8 mouse cellular contexts compared by ENCODE assay signal in genomic region chr9:59584871-59585308, GRCm38 (mm10). TPM values are rescaled to one million over a fixed set of nuclear protein-coding genes. Genes with fewer than 3 reads are reported as not detected.
DNase-seq lines count a peak whose midpoint lies in the region; ATAC-seq and TF ChIP-seq lines count a peak whose summit lies in the region.

No protein-coding gene starts in this region.

- no peak overlapping the region for H3ac ChIP-seq in myocyte (ENCODE audit: control insufficient read depth, insufficient read length)

- H3K9ac ChIP-seq in embryonic facial prominence, embryonic 14.5 days (ENCODE audit: low read depth, low read length), result peak overlapping the region; percentile 48; the same call in 1 of the 2 replicates
- peak overlapping the region; percentile 31; the same call in 1 of the 2 replicates for H3K9ac ChIP-seq in kidney, embryonic 14.5 days (ENCODE audit: low read depth, low read length)
- H3K9ac ChIP-seq in liver, embryonic 11.5 days (ENCODE audit: low read depth, low read length), result no peak overlapping the region

- peak overlapping the region; percentile 52 for H3K4me2 ChIP-seq in embryonic facial prominence, embryonic 14.5 days (ENCODE audit: low read depth, low read length)
- peak overlapping the region; percentile 48 for H3K4me2 ChIP-seq in kidney, embryonic 14.5 days (replicated peaks; ENCODE audit: low read depth, low read length)
- peak overlapping the region; percentile 48 for H3K4me2 ChIP-seq in liver, embryonic 11.5 days
- H3K4me2 ChIP-seq in myocyte (ENCODE audit: low read depth), result peak overlapping the region; percentile 68

- no peaks in the 10 kb centered on the region for H3K36me3 ChIP-seq in embryonic facial prominence, embryonic 14.5 days (ENCODE audit: control insufficient read depth, insufficient read depth, low read length)
- no peaks in the 10 kb centered on the region for H3K36me3 ChIP-seq in heart, embryonic 10.5 days
- H3K36me3 ChIP-seq in kidney, embryonic 14.5 days (ENCODE audit: control insufficient read depth, insufficient read depth, low read length), result no peaks in the 10 kb centered on the region
- H3K36me3 ChIP-seq in liver, embryonic 11.5 days (ENCODE audit: control insufficient read depth, insufficient read depth, low read length), result no peaks in the 10 kb centered on the region
- no peaks in the 10 kb centered on the region for H3K36me3 ChIP-seq in myocyte (ENCODE audit: control insufficient read depth, insufficient read depth)

- ATAC-seq in embryonic facial prominence, embryonic 14.5 days (ENCODE audit: low read depth), result peak; percentile 83
- ATAC-seq in kidney, embryonic 14.5 days (ENCODE audit: low FRiP score, low TSS enrichment), result peak; percentile 76
- no peak for ATAC-seq in liver, embryonic 11.5 days (replicated peaks; ENCODE audit: low FRiP score)

- no peak overlapping the region for H3K4me3 ChIP-seq in bone marrow, adult 2 months (replicated peaks; ENCODE audit: control insufficient read depth, low read depth, low read length)
- H3K4me3 ChIP-seq in embryonic facial prominence, embryonic 14.5 days (ENCODE audit: low read depth, low read length), result peak overlapping the region; percentile 25
- peak overlapping the region; percentile 42 for H3K4me3 ChIP-seq in heart, embryonic 10.5 days
- H3K4me3 ChIP-seq in kidney, embryonic 14.5 days (ENCODE audit: low read length), result peak overlapping the region; percentile 28
- H3K4me3 ChIP-seq in liver, embryonic 11.5 days (ENCODE audit: low read depth, low read length), result peak overlapping the region; percentile 8; the same call in 1 of the 2 replicates
- H3K4me3 ChIP-seq in myocyte, result no peak overlapping the region

- H3K79me2 ChIP-seq in myocyte (ENCODE audit: control insufficient read depth, insufficient read depth), result no peaks in the 10 kb centered on the region

- no peaks in the 10 kb centered on the region for H3K9me3 ChIP-seq in embryonic facial prominence, embryonic 14.5 days (ENCODE audit: control insufficient read depth, low read length)
- no peaks in the 10 kb centered on the region for H3K9me3 ChIP-seq in heart, embryonic 10.5 days
- H3K9me3 ChIP-seq in kidney, embryonic 14.5 days (ENCODE audit: control insufficient read depth, low read length), result no peaks in the 10 kb centered on the region
- no peaks in the 10 kb centered on the region for H3K9me3 ChIP-seq in liver, embryonic 11.5 days (ENCODE audit: control insufficient read depth, low read length)

- peak; percentile 66 for TF ChIP-seq CTCF in bone marrow, adult 2 months (IDR thresholded peaks at IDR 0.05; ENCODE audit: control insufficient read depth, insufficient read depth, low read length)

- H3K27me3 ChIP-seq in embryonic facial prominence, embryonic 14.5 days (replicated peaks; ENCODE audit: control insufficient read depth, insufficient read depth, low read length), result no peaks in the 10 kb centered on the region
- peaks cover 49% of the 10 kb centered on the region for H3K27me3 ChIP-seq in heart, embryonic 10.5 days (ENCODE audit: insufficient read depth, poor library complexity, severe bottlenecking)
- peaks cover 8% of the 10 kb centered on the region for H3K27me3 ChIP-seq in kidney, embryonic 14.5 days (ENCODE audit: control insufficient read depth, insufficient read depth, low read length)
- H3K27me3 ChIP-seq in liver, embryonic 11.5 days (replicated peaks; ENCODE audit: control insufficient read depth, insufficient read depth, low read length), result peaks cover 34% of the 10 kb centered on the region
- peaks cover 6% of the 10 kb centered on the region for H3K27me3 ChIP-seq in myocyte (ENCODE audit: control insufficient read depth, insufficient read depth, insufficient read length)

- WGBS in bone marrow, adult 2 months, result 6% methylated on average over 13 of the region's 13 CpGs
- 3% methylated on average over 13 of the region's 13 CpGs for WGBS in embryonic facial prominence, embryonic 14.5 days
- WGBS in heart, embryonic 10.5 days, result 6% methylated on average over 13 of the region's 13 CpGs
- WGBS in kidney, embryonic 14.5 days, result 6% methylated on average over 13 of the region's 13 CpGs
- 8% methylated on average over 13 of the region's 13 CpGs for WGBS in liver, embryonic 11.5 days

- H3K27ac ChIP-seq in bone marrow, adult 2 months (ENCODE audit: control insufficient read depth, insufficient read depth, low read depth, low read length, poor library complexity), result no peak overlapping the region
- H3K27ac ChIP-seq in embryonic facial prominence, embryonic 14.5 days (replicated peaks; ENCODE audit: low read depth, low read length), result no peak overlapping the region
- H3K27ac ChIP-seq in heart, embryonic 10.5 days, result no peak overlapping the region
- no peak overlapping the region for H3K27ac ChIP-seq in kidney, embryonic 14.5 days (ENCODE audit: low read depth, low read length)
- no peak overlapping the region for H3K27ac ChIP-seq in liver, embryonic 11.5 days (ENCODE audit: low read depth, low read length)

- peak; percentile 73 to 76 for DNase-seq in B cell, adult 2 months
- DNase-seq in embryonic facial prominence, embryonic 14.5 days (ENCODE audit: low spot score), result peak; percentile 84
- DNase-seq in heart, embryonic 10.5 days (ENCODE audit: low spot score), result peak; percentile 88
- peak; percentile 53 for DNase-seq in liver, embryonic 11.5 days (ENCODE audit: low spot score)
- peak; percentile 52 to 75 for DNase-seq in spleen, postnatal 4 days (ENCODE audit: low spot score in 2 of 2)

- no peaks in the 10 kb centered on the region for H3K4me1 ChIP-seq in bone marrow, adult 2 months (ENCODE audit: control insufficient read depth, insufficient read depth, low read length)
- no peaks in the 10 kb centered on the region for H3K4me1 ChIP-seq in embryonic facial prominence, embryonic 14.5 days (ENCODE audit: control insufficient read depth, insufficient read depth, low read length)
- peaks cover 6% of the 10 kb centered on the region; the same call in 1 of the 2 replicates for H3K4me1 ChIP-seq in heart, embryonic 10.5 days
- no peaks in the 10 kb centered on the region for H3K4me1 ChIP-seq in kidney, embryonic 14.5 days (ENCODE audit: control insufficient read depth, insufficient read depth, low read length)
- H3K4me1 ChIP-seq in liver, embryonic 11.5 days (replicated peaks; ENCODE audit: control insufficient read depth, insufficient read depth, low read length), result no peaks in the 10 kb centered on the region; the same call in 1 of the 2 replicates

- TF ChIP-seq POLR2A in bone marrow, adult 2 months (IDR thresholded peaks at IDR 0.05; ENCODE audit: borderline replicate concordance, control insufficient read depth, low read depth, low read length), result no peak
- TF ChIP-seq POLR2A in myocyte (IDR thresholded peaks at IDR 0.05; ENCODE audit: insufficient read length, low read depth), result no peak

TF ChIP-seq in myocyte, 11 proteins besides CTCF, POLR2A, EP300 and RAD21 (continues in another document):
- TF ChIP-seq E2F4 (IDR thresholded peaks at IDR 0.05; ENCODE audit: insufficient read depth) (no peak), SRF (IDR thresholded peaks at IDR 0.05; ENCODE audit: control insufficient read depth, insufficient read length, low read depth) (no peak), CEBPB (IDR thresholded peaks at IDR 0.05; ENCODE audit: insufficient read depth, poor library complexity, severe bottlenecking) (no peak), POLR2AphosphoS2 (IDR thresholded peaks at IDR 0.05; ENCODE audit: insufficient read length, low read depth) (no peak), USF1 (IDR thresholded peaks at IDR 0.05; ENCODE audit: low read depth) (no peak), MYOG (IDR thresholded peaks at IDR 0.05; ENCODE audit: control insufficient read depth in 1 of 3, insufficient read depth in 1 of 3, insufficient read length in 2 of 3, low read depth in 2 of 3) (no peak), MAX (IDR thresholded peaks at IDR 0.05; ENCODE audit: low read depth) (no peak)

RNA-seq across cellular contexts. Expression of gene Celf6, which starts 7.2 kb away (rescaled TPM):
- not detected in 2 replicates for polyA plus RNA-seq in bone marrow, adult 2 months (2011; ENCODE audit: insufficient read depth, insufficient read length, low replicate concordance, missing spikeins)
- polyA plus RNA-seq in embryonic facial prominence, embryonic 14.5 days (2014; fragmentation: Nextera tagmentation; extraction: Ambion mirVana), result 0.93 and 0.96 TPM in 2 replicates
- polyA plus RNA-seq in heart, embryonic 10.5 days (2016; fragmentation: Nextera tagmentation; extraction: Ambion mirVana), result 0.06 TPM in 1 of 2 replicates, not detected in the other
- not detected in 2 replicates for polyA plus RNA-seq in kidney, embryonic 14.5 days (2014; fragmentation: Nextera tagmentation; extraction: Ambion mirVana)
- 0.10 TPM in 1 of 2 replicates, not detected in the other for polyA plus RNA-seq in liver, embryonic 11.5 days (2014; fragmentation: Nextera tagmentation; extraction: Ambion mirVana)
- not detected for polyA plus RNA-seq in myocyte (2012; fragmentation: generic; extraction: Trizol)

RNA-seq across cellular contexts. Expression of gene Parp6, which starts 32.2 kb away (rescaled TPM):
- polyA plus RNA-seq in bone marrow, adult 2 months (2011; ENCODE audit: insufficient read depth, insufficient read length, low replicate concordance, missing spikeins), result 18.6 and 41.4 TPM in 2 replicates
- polyA plus RNA-seq in embryonic facial prominence, embryonic 14.5 days (2014; fragmentation: Nextera tagmentation; extraction: Ambion mirVana), result 29.1 and 32.2 TPM in 2 replicates
- polyA plus RNA-seq in heart, embryonic 10.5 days (2016; fragmentation: Nextera tagmentation; extraction: Ambion mirVana), result 19.3 and 23.9 TPM in 2 replicates
- 17.9 and 23.9 TPM in 2 replicates for polyA plus RNA-seq in kidney, embryonic 14.5 days (2014; fragmentation: Nextera tagmentation; extraction: Ambion mirVana)
- 13.8 and 17.2 TPM in 2 replicates for polyA plus RNA-seq in liver, embryonic 11.5 days (2014; fragmentation: Nextera tagmentation; extraction: Ambion mirVana)
- polyA plus RNA-seq in myocyte (2012; fragmentation: generic; extraction: Trizol), result 11.4 TPM

RNA-seq across cellular contexts. Expression of gene Tmem202, which starts 45.2 kb away (rescaled TPM):
- not detected in 2 replicates for polyA plus RNA-seq in bone marrow, adult 2 months (2011; ENCODE audit: insufficient read depth, insufficient read length, low replicate concordance, missing spikeins)
- polyA plus RNA-seq in embryonic facial prominence, embryonic 14.5 days (2014; fragmentation: Nextera tagmentation; extraction: Ambion mirVana), result 0.15 and 0.64 TPM in 2 replicates
- 0.11 and 0.26 TPM in 2 replicates for polyA plus RNA-seq in heart, embryonic 10.5 days (2016; fragmentation: Nextera tagmentation; extraction: Ambion mirVana)
- 0.19 TPM in 1 of 2 replicates, not detected in the other for polyA plus RNA-seq in kidney, embryonic 14.5 days (2014; fragmentation: Nextera tagmentation; extraction: Ambion mirVana)
- polyA plus RNA-seq in liver, embryonic 11.5 days (2014; fragmentation: Nextera tagmentation; extraction: Ambion mirVana), result 0.22 TPM in 1 of 2 replicates, not detected in the other
- 1.2 TPM for polyA plus RNA-seq in myocyte (2012; fragmentation: generic; extraction: Trizol)

RNA-seq across cellular contexts. Expression of gene Hexa, which starts 45.5 kb away (rescaled TPM):
- 41.8 and 98.1 TPM in 2 replicates for polyA plus RNA-seq in bone marrow, adult 2 months (2011; ENCODE audit: insufficient read depth, insufficient read length, low replicate concordance, missing spikeins)
- polyA plus RNA-seq in embryonic facial prominence, embryonic 14.5 days (2014; fragmentation: Nextera tagmentation; extraction: Ambion mirVana), result 101 and 107 TPM in 2 replicates
- polyA plus RNA-seq in heart, embryonic 10.5 days (2016; fragmentation: Nextera tagmentation; extraction: Ambion mirVana), result 63.6 and 67.8 TPM in 2 replicates
- 47.3 and 58.1 TPM in 2 replicates for polyA plus RNA-seq in kidney, embryonic 14.5 days (2014; fragmentation: Nextera tagmentation; extraction: Ambion mirVana)
- 62.4 and 65.3 TPM in 2 replicates for polyA plus RNA-seq in liver, embryonic 11.5 days (2014; fragmentation: Nextera tagmentation; extraction: Ambion mirVana)
- 131 TPM for polyA plus RNA-seq in myocyte (2012; fragmentation: generic; extraction: Trizol)

Comparison
In these comparisons a context has a peak if more than half of its experiments do, and no peak if none do; other contexts are left out.
1. H3K4me3 ChIP-seq: peak in embryonic facial prominence, embryonic 14.5 days (single experiment), heart, embryonic 10.5 days (single experiment), kidney, embryonic 14.5 days (single experiment) and liver, embryonic 11.5 days (single experiment); none in bone marrow, adult 2 months (single experiment) and myocyte (single experiment).
2. Peak in every context shown above with its lines, with median percentiles within 50 percentile points of each other: DNase-seq and H3K4me2 ChIP-seq.